Mouse (Mus musculus) neural tube, embryonic 14.5 days (tissue): Measurements from ENCODE around the gene Atf6. TPM values are rescaled to one million over a fixed set of nuclear protein-coding genes. Genes with fewer than 3 reads are reported as not detected.

Experiments used
- ATAC-seq: fragments of 200-750 bp; cut with Nextera tagmentation; 2 replicates; pipeline ENCODE4 v1.8.0; 2017; ENCODE audit warnings: low read depth, mild to moderate bottlenecking, moderate TSS enrichment, moderate library complexity
- H3K27ac ChIP-seq: fragments of 300-500 bp; sonication (generic); 2 replicates; pipeline ENCODE4 v1.5.1; 2014; ENCODE audit warnings: low read depth, mild to moderate bottlenecking, control low read depth, low read length, moderate library complexity, mixed read lengths
- H3K27me3 ChIP-seq: fragments of 300-500 bp; sonication (generic); 2 replicates; pipeline ENCODE4 v1.6.1; 2014; ENCODE audit warnings: low read length; ENCODE audit not compliant: control insufficient read depth, insufficient read depth
- H3K36me3 ChIP-seq: fragments of 300-500 bp; sonication (generic); 2 replicates; pipeline ENCODE4 v1.6.1; 2014; ENCODE audit warnings: low read length, mixed read lengths; ENCODE audit not compliant: control insufficient read depth, insufficient read depth
- H3K4me1 ChIP-seq: fragments of 300-500 bp; sonication (generic); 2 replicates; pipeline ENCODE4 v1.6.1; 2014; ENCODE audit warnings: low read length; ENCODE audit not compliant: control insufficient read depth, insufficient read depth
- H3K4me2 ChIP-seq: fragments of 300-500 bp; sonication (generic); 2 replicates; pipeline ENCODE4 v1.6.1; 2014; ENCODE audit warnings: mild to moderate bottlenecking, low read depth, low read length, control low read depth
- H3K4me3 ChIP-seq: fragments of 300-500 bp; sonication (generic); 2 replicates; pipeline ENCODE4 v1.5.1; 2014; ENCODE audit warnings: low read depth, low read length, control low read depth, mixed read lengths
- H3K9ac ChIP-seq: fragments of 300-500 bp; sonication (generic); replicated peaks from 2 replicates; pipeline ENCODE4 v1.6.1; 2014; ENCODE audit warnings: low read depth, mild to moderate bottlenecking, control low read depth, low read length, mixed read lengths
- H3K9me3 ChIP-seq: fragments of 300-500 bp; sonication (generic); 2 replicates; pipeline ENCODE4 v1.6.1; 2016; ENCODE audit warnings: low read length; ENCODE audit not compliant: control insufficient read depth
- WGBS: fragments of 180-500 bp; shearing (Covaris S2); extraction: QIAGEN DNeasy Blood & Tissue Kit; methylation state at CpG from one replicate; pipeline ENCODE4 v1.1.7; 2014; 5-methylcytosine and 5-hydroxymethylcytosine counted together
- polyA plus RNA-seq: library from polyadenylated mRNA; unstranded; fragments of >200 nt; fragmentation: Nextera tagmentation; extraction: Ambion mirVana; gene quantifications from 2 replicates; pipeline ENCODE4 v1.2.1, GENCODE M21; 2014

Gene Atf6
- polyA plus RNA-seq, 1 experiment from 2014 or later = 10.1 TPM

DNA sequence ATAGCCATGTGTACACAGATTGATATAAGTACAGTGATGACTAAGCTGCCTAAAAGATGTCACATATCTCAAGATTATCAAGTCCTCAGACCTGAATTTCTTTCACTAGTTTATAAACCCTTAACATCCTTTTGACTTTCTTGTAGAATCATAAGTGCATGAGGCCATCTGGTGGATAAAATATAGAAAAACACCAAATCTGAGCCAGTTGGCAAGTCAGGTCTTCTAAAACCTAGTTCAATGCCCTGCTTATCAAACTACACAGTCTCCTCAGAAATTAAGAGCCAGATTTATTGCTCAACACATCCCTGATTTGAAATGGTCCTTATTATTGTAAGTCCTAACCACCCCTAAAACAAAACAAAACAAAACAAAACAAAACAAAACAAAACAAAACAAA is 27.9 kb downstream of the Atf6 start:
- H3K27me3 ChIP-seq = no peaks in the 10 kb centered on the region
- H3K9me3 ChIP-seq = no peaks in the 10 kb centered on the region
- ATAC-seq = no peak
- H3K4me3 ChIP-seq = no peak overlapping the region
- no peaks in the 10 kb centered on the region for H3K4me1 ChIP-seq
- no peak overlapping the region for H3K9ac ChIP-seq
- H3K27ac ChIP-seq = no peak overlapping the region
- H3K4me2 ChIP-seq = no peak overlapping the region
- no peaks in the 10 kb centered on the region for H3K36me3 ChIP-seq

GRCm38 (mm10) chr1:170834756-170835155 is 32.8 kb downstream of the Atf6 start:
- H3K9ac ChIP-seq = no peak overlapping the region
- no peak overlapping the region for H3K27ac ChIP-seq
- H3K4me3 ChIP-seq = no peak overlapping the region
- H3K36me3 ChIP-seq = no peaks in the 10 kb centered on the region
- no peak for ATAC-seq
- no peaks in the 10 kb centered on the region for H3K9me3 ChIP-seq
- H3K27me3 ChIP-seq = no peaks in the 10 kb centered on the region
- H3K4me2 ChIP-seq = no peak overlapping the region
- no peaks in the 10 kb centered on the region for H3K4me1 ChIP-seq
- WGBS = 82% methylated on average over 9 of the region's 9 CpGs

DNA sequence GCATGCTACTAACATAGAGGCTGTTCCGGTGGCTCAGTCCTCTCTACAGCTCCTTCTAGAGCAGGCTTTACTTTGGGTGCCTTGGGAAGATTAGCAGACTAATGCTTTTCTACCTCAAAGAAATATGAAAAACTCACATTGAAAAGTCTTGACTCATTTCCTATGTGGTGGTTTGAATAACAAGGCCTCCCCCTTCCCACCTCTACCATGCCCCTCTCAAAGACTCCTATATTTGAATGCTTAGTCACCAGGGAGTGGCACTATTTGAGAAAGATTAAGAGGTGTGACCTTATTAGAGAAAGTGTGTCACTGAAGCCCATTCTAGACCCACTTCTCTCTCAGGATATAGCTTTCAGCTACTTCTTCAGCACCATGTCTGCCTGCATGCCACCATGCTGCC is 37.8 kb downstream of the Atf6 start:
- H3K4me2 ChIP-seq = no peak overlapping the region
- H3K9me3 ChIP-seq = no peaks in the 10 kb centered on the region
- H3K36me3 ChIP-seq = no peaks in the 10 kb centered on the region
- H3K9ac ChIP-seq = no peak overlapping the region
- no peak overlapping the region for H3K27ac ChIP-seq
- no peaks in the 10 kb centered on the region for H3K4me1 ChIP-seq
- WGBS = 97% methylated on average over 1 of the region's 1 CpGs
- H3K27me3 ChIP-seq = no peaks in the 10 kb centered on the region
- ATAC-seq = no peak
- H3K4me3 ChIP-seq = no peak overlapping the region

- Histone ChIP-seq H3K9me3 (no peaks in the 10 kb centered on the region), H3K36me3 (no peaks in the 10 kb centered on the region)
- 93% methylated on average over 6 of the region's 6 CpGs for WGBS
These were observed 38.2 kb downstream of the Atf6 start for GRCm38 (mm10) chr1:170829344-170829743.

GRCm38 (mm10) chr1:170820103-170820814 is 47.3 kb downstream of the Atf6 start:
- no peak overlapping the region for H3K9ac ChIP-seq
- no peaks in the 10 kb centered on the region for H3K27me3 ChIP-seq
- no peaks in the 10 kb centered on the region; the same call in 1 of the 2 replicates for H3K36me3 ChIP-seq
- no peak overlapping the region for H3K4me3 ChIP-seq
- no peaks in the 10 kb centered on the region for H3K4me1 ChIP-seq
- no peak for ATAC-seq
- no peak overlapping the region for H3K27ac ChIP-seq
- no peaks in the 10 kb centered on the region for H3K9me3 ChIP-seq
- 89% methylated on average over 14 of the region's 14 CpGs for WGBS
- H3K4me2 ChIP-seq = no peak overlapping the region

More at GRCm38 (mm10) chr1:170829344-170829743, 38.2 kb downstream of the Atf6 start:
- Histone ChIP-seq H3K4me2 (no peak overlapping the region), H3K27me3 (no peaks in the 10 kb centered on the region), H3K27ac (no peak overlapping the region), H3K4me3 (no peak overlapping the region), H3K4me1 (no peaks in the 10 kb centered on the region), H3K9ac (no peak overlapping the region)
- no peak for ATAC-seq

- H3K27me3 ChIP-seq = no peaks in the 10 kb centered on the region
- H3K9ac ChIP-seq = no peak overlapping the region
- no peak overlapping the region for H3K4me2 ChIP-seq
- no peak overlapping the region for H3K4me3 ChIP-seq
- H3K9me3 ChIP-seq = no peaks in the 10 kb centered on the region
- WGBS = 97% methylated on average over 2 of the region's 2 CpGs
- ATAC-seq = no peak
- no peak overlapping the region for H3K27ac ChIP-seq
- H3K4me1 ChIP-seq = no peaks in the 10 kb centered on the region
- H3K36me3 ChIP-seq = no peaks in the 10 kb centered on the region; the same call in 1 of the 2 replicates
These were observed 52.1 kb downstream of the Atf6 start for GRCm38 (mm10) chr1:170815287-170816004.

- Histone ChIP-seq H3K27me3 (no peaks in the 10 kb centered on the region), H3K36me3 (no peaks in the 10 kb centered on the region), H3K4me1 (no peaks in the 10 kb centered on the region), H3K9me3 (no peaks in the 10 kb centered on the region), H3K27ac (no peak overlapping the region), H3K4me3 (no peak overlapping the region), H3K9ac (no peak overlapping the region), H3K4me2 (no peak overlapping the region)
- WGBS = 75% methylated on average over 5 of the region's 5 CpGs
- no peak for ATAC-seq
These were observed 54.7 kb downstream of the Atf6 start for GRCm38 (mm10) chr1:170812822-170813221.

DNA sequence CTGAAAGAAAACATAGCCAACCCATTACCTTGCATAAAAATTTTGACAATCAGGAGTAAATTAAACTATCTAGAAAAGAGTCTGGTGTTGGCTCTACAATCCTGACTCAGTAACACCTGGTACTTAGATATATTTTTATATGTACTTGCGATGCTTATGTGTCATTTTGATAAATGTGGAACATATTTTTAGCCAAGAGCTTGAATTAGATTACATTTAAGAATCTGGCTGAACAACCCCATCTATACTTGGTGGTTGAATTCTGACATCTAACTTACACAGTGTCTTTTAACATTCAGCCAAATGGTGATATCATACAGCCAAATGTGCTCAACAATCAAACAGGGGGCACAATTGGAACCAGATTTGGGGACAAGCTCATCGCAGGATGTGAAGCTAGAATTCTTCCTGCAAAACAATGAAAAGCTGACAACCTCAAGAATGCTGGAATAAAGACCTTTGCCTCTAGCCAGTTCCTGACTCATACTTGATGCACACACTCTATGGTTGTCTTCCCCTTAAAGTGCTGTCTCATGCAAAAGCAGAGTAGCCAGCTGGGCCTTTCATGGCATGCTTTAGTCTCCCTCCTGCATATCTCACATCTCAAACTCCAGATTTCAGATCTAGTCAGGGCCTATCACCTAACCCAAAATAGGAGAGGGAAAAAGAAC is 59.8 kb downstream of the Atf6 start:
- ATAC-seq = no peak
- no peak overlapping the region for H3K4me3 ChIP-seq
- no peaks in the 10 kb centered on the region for H3K36me3 ChIP-seq
- no peak overlapping the region for H3K4me2 ChIP-seq
- no peak overlapping the region for H3K27ac ChIP-seq
- H3K4me1 ChIP-seq = no peaks in the 10 kb centered on the region
- 87% methylated on average over 2 of the region's 2 CpGs for WGBS
- H3K9ac ChIP-seq = no peak overlapping the region
- H3K27me3 ChIP-seq = no peaks in the 10 kb centered on the region
- no peaks in the 10 kb centered on the region for H3K9me3 ChIP-seq

DNA sequence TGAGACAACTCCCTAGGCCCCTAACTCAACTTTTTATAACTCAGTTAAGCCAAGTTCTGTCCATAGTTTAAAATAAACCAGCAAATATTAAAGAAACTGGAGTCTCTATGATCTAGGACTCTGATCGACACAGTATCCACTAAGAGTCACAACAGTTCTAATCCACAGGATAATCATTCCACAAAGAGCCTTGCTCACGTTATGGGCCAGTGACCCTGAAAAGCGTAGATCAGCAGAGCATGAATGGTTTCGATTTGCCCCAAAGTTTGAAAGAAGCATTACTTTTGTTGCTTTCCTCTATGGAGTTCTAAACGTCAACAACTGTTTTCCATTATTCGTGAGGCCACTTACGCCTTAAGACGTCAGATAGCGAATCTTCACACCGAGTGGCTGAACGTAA is 62.9 kb downstream of the Atf6 start:
- no peak for ATAC-seq
- no peak overlapping the region for H3K4me3 ChIP-seq
- no peaks in the 10 kb centered on the region for H3K9me3 ChIP-seq
- H3K4me1 ChIP-seq = no peaks in the 10 kb centered on the region
- no peak overlapping the region for H3K4me2 ChIP-seq
- WGBS = 66% methylated on average over 11 of the region's 11 CpGs
- no peak overlapping the region for H3K9ac ChIP-seq
- H3K27ac ChIP-seq = no peak overlapping the region
- no peaks in the 10 kb centered on the region for H3K27me3 ChIP-seq
- no peaks in the 10 kb centered on the region for H3K36me3 ChIP-seq
